Mouse (Mus musculus): ENCODE results near the gene Bcl2a1b. TPM values are rescaled to one million over a fixed set of nuclear protein-coding genes. Genes with fewer than 3 reads are reported as not detected.

The Bcl2a1b gene
- polyA plus RNA-seq, 1 experiment from 2014 or later: 0.67 TPM

Other genes starting within 250 kb of the Bcl2a1b start
- not detected in 2 replicates for gene Bcl2a1a, start 242.3 kb upstream of the Bcl2a1b start, polyA plus RNA-seq (2016; fragmentation: Nextera tagmentation; extraction: Ambion mirVana)
- not detected in 2 replicates for gene Trim43b, start 106.4 kb upstream of the Bcl2a1b start, polyA plus RNA-seq (2016; fragmentation: Nextera tagmentation; extraction: Ambion mirVana)
- 0.38 TPM in 1 of 2 replicates, not detected in the other for gene Gm29094, start 170 bp downstream of the Bcl2a1b start, polyA plus RNA-seq (2016; fragmentation: Nextera tagmentation; extraction: Ambion mirVana)
- 13.6 and 15.4 TPM in 2 replicates for gene Mthfs, start 11.5 kb downstream of the Bcl2a1b start, polyA plus RNA-seq (2016; fragmentation: Nextera tagmentation; extraction: Ambion mirVana)

All from hindbrain, embryonic 10.5 days (tissue).